Mouse (Mus musculus) ES-Bruce4 (cell line): Measurements from ENCODE around the gene Vps37c.

Experiments used
- CTCF ChIP-seq: IDR thresholded peaks from one replicate; pipeline ENCODE4 v1.8.1; 2011; ENCODE audit warnings: low read depth, low read length
- EP300 ChIP-seq: IDR thresholded peaks from 2 replicates; pipeline ENCODE4 v1.6.1; 2011; ENCODE audit warnings: low read depth, low read length; ENCODE audit not compliant: insufficient read depth
- POLR2A ChIP-seq: IDR thresholded peaks from one replicate; pipeline ENCODE4 v1.8.1; 2011; ENCODE audit warnings: low read length; ENCODE audit not compliant: insufficient read depth

- no peak for TF ChIP-seq POLR2A
- TF ChIP-seq CTCF, result no peak
- no peak for TF ChIP-seq EP300
These were observed 49.5 kb downstream of the Vps37c start for GRCm38 (mm10) chr19:10738038-10738437.
